Mouse (Mus musculus): Measurements from ENCODE around the gene Tubgcp2.

- peak; percentile 78 to 94 (median 90) for TF ChIP-seq CTCF (IDR thresholded peaks at IDR 0.05 in 2 of 3, conservative IDR thresholded peaks at IDR 0.05 in 1 of 3; ENCODE audit: control insufficient read depth in 1 of 3, insufficient read depth in 1 of 3, low read depth in 2 of 3, low read length in 3 of 3, poor library complexity in 1 of 3, severe bottlenecking in 1 of 3)
- no peak for TF ChIP-seq POLR2A (IDR thresholded peaks at IDR 0.05; ENCODE audit: control insufficient read depth in 1 of 2, insufficient read depth in 1 of 2, low read depth in 1 of 2, low read length in 2 of 2, poor library complexity in 1 of 2)
- TF ChIP-seq SMC3 (IDR thresholded peaks at IDR 0.05; ENCODE audit: low read depth, low read length) = peak; percentile 94
- TF ChIP-seq GABPA (IDR thresholded peaks at IDR 0.05; ENCODE audit: low read depth, low read length) = no peak
- TF ChIP-seq HCFC1 (IDR thresholded peaks at IDR 0.05; ENCODE audit: low read depth, low read length) = no peak
- TF ChIP-seq ETS1 (IDR thresholded peaks at IDR 0.05; ENCODE audit: low read depth, low read length) = no peak
- no peak for TF ChIP-seq ZMIZ1 (IDR thresholded peaks at IDR 0.05; ENCODE audit: low read depth, low read length)
- no peak for TF ChIP-seq TCF12 (IDR thresholded peaks at IDR 0.05; ENCODE audit: low read depth, low read length)
- TF ChIP-seq EP300 (IDR thresholded peaks at IDR 0.05; ENCODE audit: low read depth in 1 of 2, low read length in 2 of 2) = no peak
- TF ChIP-seq BHLHE40 (IDR thresholded peaks at IDR 0.05; ENCODE audit: borderline replicate concordance, low read depth, low read length) = no peak
- TF ChIP-seq SIN3A (IDR thresholded peaks at IDR 0.05; ENCODE audit: low read length) = peak; percentile 58; the same call in 1 of the 2 replicates
- no peak for TF ChIP-seq ELF1 (IDR thresholded peaks at IDR 0.05; ENCODE audit: low read depth, low read length)
- TF ChIP-seq CHD1 (IDR thresholded peaks at IDR 0.05; ENCODE audit: low read depth, low read length) = no peak
Observed at GRCm38 (mm10) chr7:140078711-140079110, 42.2 kb upstream of the Tubgcp2 start.
